Comparison of ENCODE assay signal across 11 mouse cellular contexts in genomic region chr1:194623641-194624040, GRCm38 (mm10). TPM values are rescaled to one million over a fixed set of nuclear protein-coding genes. Genes with fewer than 3 reads are reported as not detected.
DNase-seq lines count a peak whose midpoint lies in the region; ATAC-seq and TF ChIP-seq lines count a peak whose summit lies in the region.
"Had no signal": no experiment of that assay in that cellular context is flagged by ENCODE, and none has a peak within 500 bp of the region (broad histone marks: within the 10 kb centered on the region; RNA-seq: fewer than 3 reads in every experiment).

No protein-coding gene starts in this region.

- H3K4me3 ChIP-seq in layer of hippocampus, adult 2 months = peak overlapping the region; percentile 94
- peak overlapping the region; percentile 96 for H3K4me3 ChIP-seq in forebrain, embryonic 13.5 days
- H3K4me3 ChIP-seq in hindbrain, embryonic 16.5 days (ENCODE audit: low read length) = peak overlapping the region; percentile 97
- peak overlapping the region; percentile 92 for H3K4me3 ChIP-seq in neural tube, embryonic 12.5 days
- H3K4me3 ChIP-seq: liver, embryonic 13.5 days had no signal

- TF ChIP-seq CTCF in layer of hippocampus, adult 2 months (conservative IDR thresholded peaks at IDR 0.05) = no peak

- peaks cover 81% of the 10 kb centered on the region for H3K4me1 ChIP-seq in forebrain, embryonic 13.5 days
- H3K4me1 ChIP-seq in hindbrain, embryonic 16.5 days (ENCODE audit: control insufficient read depth, insufficient read depth, low read depth, low read length) = peaks cover 53% of the 10 kb centered on the region
- H3K4me1 ChIP-seq in neural tube, embryonic 12.5 days = peaks cover 82% of the 10 kb centered on the region

- ATAC-seq in forebrain, embryonic 13.5 days = no peak
- no peak for ATAC-seq in hindbrain, embryonic 16.5 days
- no peak for ATAC-seq in neural tube, embryonic 12.5 days (ENCODE audit: low FRiP score, low read depth)

- H3K9ac ChIP-seq in forebrain, embryonic 13.5 days = peak overlapping the region; percentile 99
- peak overlapping the region; percentile 39 for H3K9ac ChIP-seq in hindbrain, embryonic 16.5 days (ENCODE audit: low read depth, low read length)
- no peak overlapping the region for H3K9ac ChIP-seq in neural tube, embryonic 12.5 days
- H3K9ac ChIP-seq: liver, embryonic 13.5 days had no signal

- no peaks in the 10 kb centered on the region for H3K27me3 ChIP-seq in forebrain, embryonic 13.5 days
- H3K27me3 ChIP-seq in hindbrain, embryonic 16.5 days (replicated peaks; ENCODE audit: control insufficient read depth, insufficient read depth, low read length) = no peaks in the 10 kb centered on the region; the same call in 1 of the 2 replicates
- no peaks in the 10 kb centered on the region for H3K27me3 ChIP-seq in neural tube, embryonic 12.5 days (replicated peaks)

- no peaks in the 10 kb centered on the region for H3K9me3 ChIP-seq in forebrain, embryonic 13.5 days (replicated peaks)
- H3K9me3 ChIP-seq in hindbrain, embryonic 16.5 days (ENCODE audit: control insufficient read depth, low read length) = no peaks in the 10 kb centered on the region
- H3K9me3 ChIP-seq in neural tube, embryonic 12.5 days = no peaks in the 10 kb centered on the region
- H3K9me3 ChIP-seq: liver, embryonic 13.5 days had no signal

- H3K27ac ChIP-seq in layer of hippocampus, adult 2 months = peak overlapping the region; percentile 95; the same call in 1 of the 2 replicates
- 0 out of 2 replicates have a peak overlapping the region, but pooled peaks have one; percentile 49 for H3K27ac ChIP-seq in forebrain, embryonic 13.5 days
- no peak overlapping the region for H3K27ac ChIP-seq in hindbrain, embryonic 16.5 days (ENCODE audit: low read depth, low read length)
- no peak overlapping the region for H3K27ac ChIP-seq in neural tube, embryonic 12.5 days
- H3K27ac ChIP-seq: liver, embryonic 13.5 days had no signal

- 90% methylated on average over 3 of the region's 3 CpGs for WGBS in forebrain, embryonic 13.5 days
- 68% methylated on average over 3 of the region's 3 CpGs for WGBS in hindbrain, embryonic 16.5 days
- WGBS in neural tube, embryonic 12.5 days = 69% methylated on average over 3 of the region's 3 CpGs

- DNase-seq in layer of hippocampus, adult 2 months (ENCODE audit: low spot score in 2 of 2) = no peak
- no peak for DNase-seq in layer of hippocampus, adult 8-10 months (ENCODE audit: low spot score in 2 of 2)
- no peak for DNase-seq in urinary bladder, postnatal 4 days (ENCODE audit: low spot score in 2 of 2)
- no peak for DNase-seq in thymus, postnatal 25 days
- no peak for DNase-seq in urinary bladder, adult 2 months (ENCODE audit: low spot score)
- DNase-seq: heart, postnatal 10 days; liver, embryonic 13.5 days; thymus, adult 2 months had no signal

- peak overlapping the region; percentile 64 for H3K4me2 ChIP-seq in forebrain, embryonic 13.5 days
- peak overlapping the region; percentile 90 for H3K4me2 ChIP-seq in hindbrain, embryonic 16.5 days (ENCODE audit: low read length)
- H3K4me2 ChIP-seq in neural tube, embryonic 12.5 days (replicated peaks) = peak overlapping the region; percentile 87
- H3K4me2 ChIP-seq: liver, embryonic 13.5 days had no signal

- 0 out of 2 replicates have a peak, but pooled peaks cover 6% of the 10 kb centered on the region for H3K36me3 ChIP-seq in forebrain, embryonic 13.5 days (ENCODE audit: poor library complexity, severe bottlenecking)
- no peaks in the 10 kb centered on the region for H3K36me3 ChIP-seq in hindbrain, embryonic 16.5 days (ENCODE audit: control insufficient read depth, insufficient read depth, low read length)
- no peaks in the 10 kb centered on the region; the same call in 1 of the 2 replicates for H3K36me3 ChIP-seq in neural tube, embryonic 12.5 days
- H3K36me3 ChIP-seq: liver, embryonic 13.5 days had no signal

RNA-seq across cellular contexts. Expression of gene Plxna2, which starts 5.6 kb away (rescaled TPM):
- 10 to 100 TPM; 68.1 to 73.2 TPM for total RNA-seq in layer of hippocampus, adult 2 months (2021)
- 10 to 100 TPM; 60.8 to 73.5 (median 66.5) TPM for total RNA-seq in layer of hippocampus, adult 8-10 months (2022)
- 46.9 and 55.8 TPM in 2 replicates for polyA plus RNA-seq in forebrain, embryonic 13.5 days (2015; fragmentation: Nextera tagmentation; extraction: Ambion mirVana)
- 24.2 and 28.3 TPM in 2 replicates for polyA plus RNA-seq in hindbrain, embryonic 16.5 days (2015; fragmentation: Nextera tagmentation; extraction: Ambion mirVana)
- polyA plus RNA-seq in neural tube, embryonic 12.5 days (2016; fragmentation: Nextera tagmentation; extraction: Ambion mirVana) = 32.8 and 33.5 TPM in 2 replicates
- polyA plus RNA-seq in urinary bladder, adult 2 months (2012; rRNA removed) = 9.7 and 10.5 TPM in 2 replicates

Comparison
In these comparisons a context has a peak if more than half of its experiments do, and no peak if none do; other contexts are left out.
1. H3K27ac ChIP-seq: peak in layer of hippocampus, adult 2 months (single experiment) and forebrain, embryonic 13.5 days (single experiment); none in hindbrain, embryonic 16.5 days (single experiment) and neural tube, embryonic 12.5 days (single experiment).
2. Peak in every context shown above with its lines, with median percentiles within 50 percentile points of each other: H3K4me3 ChIP-seq and H3K4me2 ChIP-seq.